Mouse (Mus musculus) thymus, postnatal 0 days (tissue): ENCODE measurements around the gene Mettl16. TPM values are rescaled to one million over a fixed set of nuclear protein-coding genes. Genes with fewer than 3 reads are reported as not detected.

ENCODE experiments used
- DNase-seq: peaks from one replicate; pipeline ENCODE4 v3.0.0-alpha.2; 2015; ENCODE audit warnings: low spot score
- microRNA-seq: library from miRNA; unstranded; fragments of <30 nt; microRNA quantifications from one replicate; pipeline ENCODE4, GENCODE M21; 2016; ENCODE audit warnings: borderline number of aligned reads
- polyA plus RNA-seq: library from polyadenylated mRNA; unstranded; fragments of >200 nt; fragmentation: Nextera tagmentation; extraction: Ambion mirVana; gene quantifications from 2 replicates; pipeline ENCODE4 v1.2.1, GENCODE M21; 2015

Mettl16 gene
- polyA plus RNA-seq, 1 experiment from 2014 or later = 30.3 TPM

DNA sequence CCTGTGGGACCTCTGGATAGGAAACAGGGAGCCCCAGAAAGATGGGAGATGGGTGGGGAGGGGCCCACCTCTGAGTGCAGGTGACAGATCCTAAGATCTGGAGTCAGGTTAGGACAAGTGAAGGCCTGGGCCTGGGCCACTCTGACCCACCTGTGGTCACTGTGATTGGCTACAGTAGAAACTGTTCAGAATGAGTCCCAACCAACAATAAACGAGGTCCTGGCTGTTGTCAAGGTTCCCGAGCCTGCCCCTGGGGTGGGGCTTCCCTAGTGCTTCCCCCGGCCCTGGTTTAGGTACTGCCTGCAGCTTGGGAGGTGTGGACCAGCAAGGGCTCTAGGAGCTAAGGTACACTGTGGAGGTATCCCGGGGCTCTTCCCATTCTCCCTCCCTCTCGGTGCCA, 73.1 kb downstream of the Mettl16 start:
- DNase-seq = no peak

DNA sequence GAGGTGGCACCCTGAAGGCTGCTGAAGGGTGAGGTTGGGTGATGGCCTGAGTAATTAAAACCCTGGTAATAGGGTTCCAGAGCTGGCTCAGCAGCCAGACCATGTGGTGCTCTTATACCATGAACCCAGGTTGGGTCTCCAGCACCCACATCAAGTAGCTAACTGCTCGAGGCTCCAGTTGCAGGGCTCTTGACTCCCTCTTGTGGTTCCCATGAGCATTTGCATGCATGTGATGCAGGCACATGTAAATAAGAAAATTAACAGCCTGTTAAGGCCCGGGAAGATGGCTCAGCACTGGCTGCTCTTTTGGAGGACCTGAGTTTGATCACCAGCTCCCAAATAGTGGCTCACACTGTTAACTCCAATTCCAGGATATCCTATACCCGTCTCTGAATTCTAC, 75.2 kb downstream of the Mettl16 start:
- no peak for DNase-seq

DNA sequence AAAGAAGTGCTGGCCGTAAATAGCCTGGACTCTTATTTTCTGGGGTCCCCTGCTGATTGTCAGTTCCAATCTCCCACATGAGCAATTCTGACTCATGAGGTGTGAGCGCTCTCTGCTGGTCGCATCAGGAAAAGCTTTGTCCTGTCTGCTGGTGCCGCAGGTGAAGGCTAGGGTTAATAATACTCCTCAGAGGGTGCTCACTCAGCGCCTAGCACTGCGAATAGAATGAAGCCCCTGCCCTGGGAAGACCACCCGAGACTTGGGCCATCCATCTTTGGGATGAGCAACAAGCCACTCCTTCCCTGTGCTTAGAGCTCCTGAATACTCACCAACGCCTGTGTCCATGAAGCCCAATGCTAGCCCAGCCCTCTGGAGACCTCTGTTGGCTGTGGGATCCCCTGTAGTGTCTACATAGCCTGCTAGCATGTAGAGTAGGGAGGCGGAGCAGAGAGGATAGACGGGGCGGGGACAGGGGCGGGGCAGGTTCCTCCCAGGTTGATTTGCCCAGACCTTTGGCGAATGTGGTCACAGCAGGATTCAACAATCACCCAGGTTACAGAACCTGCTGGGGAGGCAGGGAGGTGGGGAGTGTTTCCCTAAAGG, 77.4 kb downstream of the Mettl16 start:
- peak; percentile 75 for DNase-seq

DNA sequence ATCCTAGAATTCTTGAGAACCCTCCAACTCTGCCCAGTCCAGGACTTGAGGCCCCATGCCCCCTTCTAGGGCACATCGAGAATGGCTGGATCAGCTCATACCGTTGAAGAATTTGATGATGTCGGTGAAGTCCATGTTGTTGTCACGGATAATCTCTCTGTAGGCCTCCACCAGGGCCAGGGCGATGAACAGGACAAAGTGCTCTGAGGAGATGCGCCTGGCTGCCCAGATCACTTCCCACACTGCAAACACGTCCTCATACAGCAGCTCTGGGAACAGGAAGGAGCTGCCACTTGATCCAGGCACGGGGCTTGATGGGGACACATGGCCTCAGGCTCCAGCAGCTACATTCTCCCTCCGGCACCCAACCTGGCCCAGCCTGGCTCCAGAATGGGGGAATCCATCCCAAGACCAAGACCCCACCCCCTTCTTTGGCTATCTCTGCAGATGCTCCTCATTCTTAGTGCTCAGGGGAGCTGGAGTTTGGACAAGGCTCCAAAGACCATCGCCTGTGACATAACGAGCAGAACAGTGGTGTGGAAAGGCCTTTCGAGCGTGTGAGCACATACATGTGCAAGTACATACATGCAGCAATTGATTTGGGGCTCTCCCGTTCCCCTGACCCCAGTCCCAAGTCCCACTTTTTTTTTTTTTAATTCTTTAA, 80.5 kb downstream of the Mettl16 start:
- no peak for DNase-seq

DNA sequence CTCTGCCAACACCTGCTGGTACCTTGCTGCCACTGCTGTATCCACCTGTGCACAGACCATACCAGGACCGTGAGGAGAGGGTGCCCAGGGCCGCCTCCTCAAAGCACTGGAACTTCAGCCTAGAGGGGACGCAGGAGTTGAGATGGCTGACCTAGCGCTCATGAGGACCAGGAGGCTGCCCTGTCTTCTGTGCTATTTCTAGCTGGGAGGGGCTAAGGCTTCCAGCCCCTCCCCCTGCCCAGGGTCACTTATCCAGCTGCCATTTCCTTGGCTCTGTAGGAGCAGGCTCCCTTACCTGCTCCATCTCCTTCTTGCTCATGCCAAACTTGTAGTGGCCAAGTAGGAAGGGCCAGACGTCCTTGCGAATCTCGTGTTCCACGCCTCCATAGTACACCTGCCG, 87.1 kb downstream of the Mettl16 start:
- DNase-seq = no peak

DNA sequence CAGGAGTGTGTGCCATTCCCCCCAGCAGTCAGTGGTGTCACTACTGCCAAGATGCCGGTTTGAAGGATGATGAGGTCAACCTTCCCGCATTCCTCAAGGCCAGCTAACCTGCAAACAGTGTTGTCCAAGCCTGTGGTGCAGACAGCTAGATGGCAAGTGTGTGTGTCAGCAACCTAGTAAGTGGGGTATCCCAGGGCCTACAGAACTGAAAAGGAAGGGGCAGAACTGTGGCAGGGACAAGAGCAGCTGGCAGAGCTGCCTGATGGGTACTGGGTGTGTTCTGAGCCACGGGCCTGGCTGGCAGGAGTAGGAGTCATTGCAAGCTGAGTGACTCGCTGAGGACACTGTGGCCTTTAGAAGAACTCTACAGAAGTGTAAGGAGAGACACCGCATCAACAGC, 91.5 kb downstream of the Mettl16 start:
- no peak for DNase-seq

DNA sequence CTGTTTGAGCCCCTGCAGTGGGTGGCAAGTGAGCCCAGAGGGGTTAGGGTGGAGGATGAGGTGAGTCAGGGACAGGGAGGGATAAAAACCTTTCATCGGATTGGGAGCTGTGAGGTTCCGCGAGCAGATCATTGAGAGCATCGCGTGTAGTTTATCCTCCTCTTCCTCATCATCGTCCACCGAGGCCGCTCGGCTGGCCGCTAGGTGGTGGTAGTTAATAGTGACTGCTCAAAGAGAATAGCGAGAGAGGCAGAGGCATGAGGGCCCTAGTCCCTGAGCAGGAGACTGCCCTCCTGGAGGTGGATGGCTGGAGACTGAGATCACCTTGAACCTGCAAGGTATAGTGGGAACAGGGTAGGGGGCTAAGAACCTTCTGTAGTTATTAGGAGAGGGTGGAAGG, 92.8 kb downstream of the Mettl16 start:
- no peak for DNase-seq

DNA sequence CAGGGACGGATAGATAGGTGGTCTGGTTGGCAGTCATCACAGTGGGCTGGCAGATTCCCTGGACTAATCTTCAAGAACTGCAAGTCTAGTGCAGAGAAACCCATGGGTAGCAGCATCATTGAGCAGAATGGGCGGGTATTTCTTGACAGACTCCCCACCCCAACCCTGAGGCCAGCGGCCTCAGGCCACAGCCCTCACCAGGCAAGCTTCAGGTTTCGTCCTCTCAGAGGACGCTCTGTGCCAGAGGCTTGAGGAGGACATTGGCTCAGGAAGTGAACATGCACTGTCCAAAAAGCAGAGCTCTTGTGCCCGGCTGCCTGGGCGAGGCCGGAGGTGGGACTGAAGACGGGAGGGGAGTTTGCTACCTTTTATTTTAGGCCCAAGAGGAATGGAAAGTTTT, 93.8 kb downstream of the Mettl16 start:
- DNase-seq = no peak

DNA sequence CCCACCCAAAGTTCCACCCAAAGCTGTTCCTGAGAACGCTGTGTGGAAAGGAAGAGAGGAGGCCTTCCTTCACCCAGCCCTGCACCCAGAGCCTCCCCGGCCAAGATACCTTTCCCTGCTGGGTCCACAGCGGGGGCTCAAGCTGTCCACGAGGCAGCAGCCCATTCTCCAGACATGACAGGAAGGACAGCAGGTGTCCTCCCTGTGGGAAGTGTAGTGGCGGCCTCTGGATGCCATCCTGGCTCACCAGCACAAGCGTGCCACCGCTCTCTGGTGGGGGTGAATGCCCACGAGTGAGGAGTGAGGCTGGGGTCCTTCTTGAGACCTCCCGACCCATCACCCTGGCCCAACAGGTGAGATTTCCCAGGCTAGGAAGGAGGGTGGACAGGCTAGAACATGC, 94.6 kb downstream of the Mettl16 start:
- no peak for DNase-seq

DNA sequence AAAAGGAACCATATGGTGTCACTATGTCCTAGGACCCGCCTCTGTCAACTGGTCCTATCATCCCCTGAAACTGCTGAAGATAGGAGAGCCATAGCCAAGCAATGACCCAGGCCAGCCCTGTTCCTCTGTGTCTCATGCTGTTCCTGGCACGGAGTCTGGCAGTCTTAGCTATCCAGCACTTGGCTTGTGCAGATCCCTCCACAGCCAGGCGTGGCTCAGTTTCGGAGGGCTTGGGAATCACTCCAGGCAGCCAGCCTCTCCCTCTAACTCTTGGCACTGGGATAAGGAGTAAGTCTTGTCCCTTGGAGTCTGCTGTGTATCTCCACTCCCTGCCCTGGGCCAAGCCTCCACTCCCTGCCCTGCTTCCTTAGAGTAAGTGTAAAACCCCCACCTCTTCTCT, 96.0 kb downstream of the Mettl16 start:
- DNase-seq = no peak

DNA sequence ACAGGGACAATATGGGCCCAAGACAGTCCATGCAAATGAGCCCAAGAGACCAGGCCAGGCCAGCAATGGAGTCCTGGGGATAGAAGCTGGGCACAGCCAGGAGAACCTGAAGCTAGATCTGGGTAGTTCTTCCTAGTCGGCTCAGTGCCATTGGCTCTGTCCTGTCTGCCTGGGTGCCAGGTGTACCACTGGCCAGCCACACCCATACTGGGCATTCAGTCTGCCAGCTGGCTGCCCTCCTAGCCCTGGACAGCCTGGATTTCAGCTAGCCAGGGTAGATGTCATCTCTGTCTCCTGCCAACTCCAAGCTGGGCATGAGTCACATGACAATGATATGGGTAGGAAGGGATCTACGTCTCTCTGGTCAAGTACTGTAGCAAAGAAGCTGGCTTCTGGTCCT, 96.6 kb downstream of the Mettl16 start:
- no peak for DNase-seq

DNA sequence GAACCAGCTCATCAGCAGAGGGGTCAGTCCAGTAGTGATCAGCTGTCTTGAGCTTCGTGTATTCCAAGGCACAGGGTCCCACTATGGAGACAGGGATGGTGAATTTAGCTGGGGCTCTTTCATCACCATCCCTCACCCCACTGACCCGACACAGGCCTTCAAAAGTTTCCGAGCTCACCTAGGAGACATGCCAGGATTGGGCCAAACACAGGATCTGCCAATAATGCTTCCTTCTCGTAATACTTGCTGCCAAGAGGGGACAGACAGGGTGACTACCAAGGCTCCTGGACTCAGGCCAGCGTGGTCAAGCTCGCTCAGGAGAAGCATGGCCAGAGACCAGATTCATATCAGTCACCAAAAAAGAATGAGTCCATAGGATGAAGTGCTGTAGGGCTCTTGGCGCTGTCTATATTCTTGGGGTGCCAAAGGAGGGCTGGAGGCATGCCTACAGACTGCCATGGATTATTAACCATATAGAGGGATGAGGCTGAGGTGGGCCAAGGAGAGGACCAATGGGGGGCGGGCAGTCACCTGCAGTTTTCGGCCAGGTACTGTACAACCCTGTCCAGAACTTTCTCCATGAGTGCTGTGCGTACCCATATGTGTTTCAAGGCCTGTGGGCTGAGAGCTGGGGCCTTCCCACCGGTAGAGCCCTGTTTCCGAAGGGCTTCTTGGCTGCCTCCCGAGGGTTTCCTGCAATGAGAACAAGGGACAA, 97.6 kb downstream of the Mettl16 start:
- DNase-seq = no peak

DNA sequence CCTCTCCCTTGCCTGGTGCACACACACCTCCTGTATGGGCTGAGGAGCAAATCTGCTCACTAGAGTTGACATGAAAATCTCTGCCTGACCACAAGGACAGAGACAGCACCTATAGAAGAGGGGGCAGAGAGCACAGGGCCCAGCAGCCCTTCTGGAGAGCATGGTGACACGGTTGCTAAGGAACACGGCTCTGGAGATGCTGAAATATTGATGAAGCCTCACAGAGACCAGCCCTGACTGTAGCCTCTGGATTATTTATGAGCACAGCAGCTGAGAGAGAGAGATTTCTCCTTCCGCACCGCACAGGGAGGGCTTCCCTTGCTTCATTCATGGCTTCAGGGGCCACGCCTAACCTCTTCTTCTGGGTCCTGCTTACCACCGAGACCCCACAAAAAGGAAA, 99.0 kb downstream of the Mettl16 start:
- no peak for DNase-seq

DNA sequence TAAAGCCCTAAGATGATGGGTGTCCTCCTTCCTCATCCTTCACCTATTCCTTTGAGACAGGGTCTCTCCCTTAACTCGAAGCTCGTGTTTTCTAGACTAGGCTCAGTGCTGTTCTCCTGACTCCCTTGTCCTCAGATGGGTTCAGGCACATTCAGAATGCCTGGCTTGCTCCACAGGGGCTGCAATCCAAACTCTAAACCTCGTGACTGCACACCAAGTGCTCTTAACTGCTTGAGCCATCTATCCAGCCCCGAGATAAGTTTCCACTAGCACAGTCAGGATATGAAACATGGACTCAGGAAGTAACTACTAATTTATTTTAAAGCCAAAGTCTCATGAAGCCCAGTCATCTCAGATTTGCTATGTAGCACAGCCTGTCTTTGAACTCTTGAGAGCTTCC, 99.9 kb downstream of the Mettl16 start:
- DNase-seq = no peak

DNA sequence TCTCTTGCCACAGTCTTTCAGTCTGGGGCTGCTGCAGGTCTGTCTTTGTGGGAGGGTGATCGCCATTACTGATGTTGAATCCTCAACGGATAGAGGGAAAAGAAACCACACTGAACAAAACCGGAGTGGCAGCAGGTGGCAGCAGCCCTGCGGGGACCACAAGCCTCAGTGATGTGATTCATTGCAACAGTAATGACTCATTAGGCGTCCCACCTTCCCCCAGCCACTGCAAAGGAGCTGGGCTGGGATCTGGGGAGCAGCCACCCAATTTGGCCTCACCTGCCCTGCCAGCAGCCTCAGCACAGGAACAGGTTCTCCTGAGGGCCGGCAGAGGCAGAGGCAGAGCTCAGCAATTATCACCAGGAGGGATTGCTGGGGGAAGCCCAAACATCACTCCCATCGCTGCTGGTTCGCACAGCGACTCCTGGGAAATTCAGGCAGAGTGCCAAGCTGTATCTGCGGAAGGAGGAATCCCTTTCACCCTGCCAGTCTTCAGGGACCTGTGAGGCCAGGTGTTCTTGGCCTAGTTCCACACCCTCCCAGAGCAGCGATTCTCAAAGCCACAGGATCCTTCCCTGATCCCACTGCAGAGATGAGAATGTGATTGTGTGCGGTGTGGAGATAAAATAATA, 100.5 kb downstream of the Mettl16 start:
- no peak for DNase-seq

DNA sequence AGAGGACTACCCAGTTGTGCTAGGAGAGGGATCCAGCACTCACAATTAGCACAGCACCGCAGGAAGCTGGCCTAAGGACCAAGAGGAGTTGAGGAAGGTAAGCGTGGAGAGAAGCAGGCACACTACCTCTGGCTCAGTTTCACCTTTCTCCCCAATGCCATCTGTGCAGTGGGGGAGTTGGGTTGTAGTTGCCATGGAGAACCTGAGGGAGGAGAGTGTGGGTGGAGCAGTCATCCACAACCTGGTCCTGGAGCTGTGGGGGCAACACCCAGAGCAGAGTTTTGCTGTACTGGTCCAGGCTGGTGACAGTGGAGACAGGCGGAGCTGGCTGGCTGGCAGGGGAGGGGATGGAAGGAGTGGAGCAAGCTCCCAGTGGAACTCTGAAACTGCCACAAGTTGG, 104.0 kb downstream of the Mettl16 start:
- DNase-seq = no peak

DNA sequence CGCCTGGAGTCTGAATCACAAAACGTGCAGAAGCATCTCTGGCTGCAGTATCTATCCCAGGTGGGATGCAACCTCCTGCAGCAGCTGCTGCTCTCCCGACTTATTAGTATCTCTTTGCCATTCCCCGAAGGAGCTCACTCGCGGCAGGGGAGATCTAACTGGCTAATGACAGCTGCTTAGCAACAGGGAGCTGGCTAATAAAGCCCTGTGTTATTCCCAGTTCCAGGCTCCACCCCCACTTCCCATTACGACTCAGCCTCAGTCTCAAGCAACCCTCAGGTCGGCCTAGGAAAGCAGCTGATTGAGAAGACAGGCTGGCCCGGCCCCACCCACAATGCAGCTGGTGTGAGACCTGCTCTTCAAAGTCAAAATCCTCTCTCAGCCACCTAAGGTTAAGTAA, 106.2 kb downstream of the Mettl16 start:
- DNase-seq = peak; percentile 16

Small RNA genes within 50 kb of the gene (microRNA-seq; reads per million reads assigned to microRNA genes)
- gene Mir6926 = not detected

Other genes with a start within 250 kb of the Mettl16 start
- 3.5 and 3.8 TPM in 2 replicates for gene Rap1gap2, start 159.9 kb upstream of the Mettl16 start, polyA plus RNA-seq
- 0.06 and 0.10 TPM in 2 replicates for gene Ccdc92b, start 151.2 kb upstream of the Mettl16 start, polyA plus RNA-seq
- gene Cluh, start 121.3 kb upstream of the Mettl16 start, polyA plus RNA-seq = 11.3 and 11.5 TPM in 2 replicates
- gene Pafah1b1, start 46.2 kb upstream of the Mettl16 start, polyA plus RNA-seq = 91.7 and 110 TPM in 2 replicates
- gene Mnt, start 60.1 kb downstream of the Mettl16 start, polyA plus RNA-seq = 4.9 and 5.8 TPM in 2 replicates
- gene Sgsm2, start 126.2 kb downstream of the Mettl16 start, polyA plus RNA-seq = 2.2 and 3.1 TPM in 2 replicates
- 39.5 and 41.4 TPM in 2 replicates for gene Tsr1, start 127.2 kb downstream of the Mettl16 start, polyA plus RNA-seq
- 14.4 and 15.8 TPM in 2 replicates for gene Smg6, start 155.0 kb downstream of the Mettl16 start, polyA plus RNA-seq
- 9.7 and 12.5 TPM in 2 replicates for gene Srr, start 155.1 kb downstream of the Mettl16 start, polyA plus RNA-seq